Mouse (Mus musculus) gastrocnemius, postnatal 14 days (tissue): ENCODE data around the gene Pop5. TPM values are rescaled to one million over a fixed set of nuclear protein-coding genes. Genes with fewer than 3 reads are reported as not detected.
A peak's percentile ranks its signal among the peaks of the same experiment; 100 is the strongest.

ENCODE experiments used
- DNase-seq: peaks from one replicate; pipeline ENCODE4 v3.0.0; 2021; ENCODE audit warnings: mixed read lengths
- intact Hi-C: fragments of 180-260 bp; cut with DNase I; formaldehyde crosslinking; loops from one replicate; pipeline ENCODE4 v1.15.1; 2025; ENCODE audit warnings: low total_unique reads
- total RNA-seq, 2 experiments: library from RNA; stranded (reverse); gene quantifications; 2 replicates each; pipeline ENCODE4 v1.2.3; 2021

The Pop5 gene
- total RNA-seq, 2 experiments from 2014 or later: 24.0 to 25.4 TPM

GRCm38 (mm10) chr5:115256909-115257546 is 21.4 kb downstream of the Pop5 start:
- intact Hi-C loops: no loop called here
- no peak for DNase-seq

DNA sequence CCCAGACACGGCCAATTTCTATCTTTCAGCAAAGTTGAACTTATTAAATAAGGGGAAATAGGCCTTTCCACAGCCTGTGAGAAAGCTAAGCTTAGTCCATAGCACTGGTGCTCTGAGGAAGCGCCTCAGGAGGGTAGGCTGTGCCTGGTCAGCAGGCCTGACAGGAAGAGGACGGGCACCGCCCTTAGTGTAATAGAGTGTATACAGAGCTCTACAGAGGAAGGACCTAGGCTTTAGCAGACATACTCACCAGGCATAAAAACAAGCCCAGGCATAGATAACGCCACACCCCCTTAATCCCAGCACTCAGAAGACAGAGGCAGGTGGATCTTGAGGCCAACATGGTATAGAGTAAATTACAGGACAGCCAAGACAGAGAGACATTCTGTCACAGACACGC is 24.7 kb downstream of the Pop5 start:
- DNase-seq: no peak
- intact Hi-C loops: no loop called here

DNA sequence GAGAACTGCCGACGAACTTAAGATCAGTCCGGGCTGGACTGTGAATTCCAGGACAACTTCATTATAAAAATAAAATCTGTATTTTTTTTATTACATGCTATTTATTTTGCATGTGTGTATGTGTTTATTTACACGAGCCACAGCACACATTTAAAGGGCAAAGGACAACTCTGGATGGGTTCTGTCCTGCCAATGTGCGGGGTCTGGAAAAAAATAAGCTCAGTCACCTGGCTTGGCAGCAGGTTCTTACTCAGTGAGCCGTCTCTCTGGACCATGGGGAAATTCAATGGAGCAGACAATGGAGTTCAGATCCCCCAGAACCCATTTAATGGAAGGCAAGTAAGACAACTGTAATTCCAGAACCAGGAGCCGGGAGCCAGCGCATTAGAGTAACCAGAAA is 25.5 kb downstream of the Pop5 start:
- DNase-seq: no peak
- intact Hi-C loops: no loop called here

- intact Hi-C loops: no loop called here
- no peak for DNase-seq
Measured at GRCm38 (mm10) chr5:115261880-115262279, 26.2 kb downstream of the Pop5 start.

GRCm38 (mm10) chr5:115262502-115263291 is 27.1 kb downstream of the Pop5 start:
- DNase-seq: no peak
- intact Hi-C loops: no loop called here

DNA sequence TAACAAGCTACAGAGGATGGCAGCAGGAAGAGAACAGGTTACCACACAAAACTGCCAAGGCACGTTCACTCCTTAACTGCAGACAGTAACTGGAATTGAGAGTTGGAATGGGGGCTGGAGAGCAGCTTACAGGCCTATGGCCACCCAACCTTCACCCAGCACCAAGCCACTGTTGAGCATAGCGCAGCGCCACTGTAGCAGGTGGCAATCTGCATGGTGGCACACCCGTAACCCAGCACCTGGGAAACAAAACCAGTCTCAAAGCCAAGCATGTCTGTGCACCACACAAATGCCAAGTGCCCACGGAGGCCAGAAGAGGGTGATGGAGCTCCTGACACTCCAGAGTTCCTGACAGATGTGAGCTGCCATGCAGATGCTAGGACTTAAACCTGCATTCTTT is 30.7 kb downstream of the Pop5 start:
- no peak for DNase-seq
- intact Hi-C loops: no loop called here

GRCm38 (mm10) chr5:115266787-115267468 is 31.3 kb downstream of the Pop5 start:
- no peak for DNase-seq

GRCm38 (mm10) chr5:115267469-115268045 is 31.9 kb downstream of the Pop5 start:
- no peak for DNase-seq
- intact Hi-C loops: no loop called here

More at GRCm38 (mm10) chr5:115266787-115267468, 31.3 kb downstream of the Pop5 start:
- intact Hi-C loops: no loop called here

DNA sequence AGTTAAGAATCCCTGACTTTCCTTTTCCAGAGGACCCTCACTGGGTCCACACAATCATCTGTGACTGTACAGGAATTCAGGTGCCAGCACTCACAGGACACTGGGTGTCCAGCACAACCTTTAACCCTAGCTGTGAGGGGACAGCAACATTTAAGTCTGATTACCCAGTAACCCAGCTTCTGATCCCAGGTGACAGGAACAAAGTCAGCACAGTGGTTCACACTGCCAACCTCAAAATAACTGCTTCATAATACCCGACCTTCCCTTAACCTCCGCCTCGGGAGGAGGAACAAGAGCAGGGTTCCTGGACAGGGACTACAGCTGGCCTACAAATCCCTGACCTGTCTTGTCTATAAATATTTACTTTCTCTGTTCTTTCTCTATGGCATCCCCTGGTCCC is 32.6 kb downstream of the Pop5 start:
- DNase-seq: no peak
- intact Hi-C loops: no loop called here

DNA sequence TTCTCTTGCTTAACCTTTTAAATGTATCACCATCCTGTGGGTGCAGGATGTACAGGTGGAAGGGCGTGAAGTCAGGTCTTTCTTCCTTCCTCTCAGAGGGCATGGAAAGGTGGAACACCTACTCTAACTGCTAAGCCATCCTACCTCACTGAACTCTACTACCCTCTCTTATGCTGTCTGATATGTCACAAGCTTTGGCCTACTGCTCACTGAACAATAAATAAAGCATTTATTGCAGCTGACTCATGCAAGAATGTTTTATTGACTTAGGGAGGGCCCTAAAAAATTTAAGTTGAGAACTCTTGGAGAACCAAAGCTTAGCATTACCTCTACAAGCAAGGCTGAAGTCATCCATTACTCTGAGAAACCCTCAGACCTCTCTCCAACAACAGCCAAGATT is 34.3 kb downstream of the Pop5 start:
- no peak for DNase-seq
- intact Hi-C loops: no loop called here

DNA sequence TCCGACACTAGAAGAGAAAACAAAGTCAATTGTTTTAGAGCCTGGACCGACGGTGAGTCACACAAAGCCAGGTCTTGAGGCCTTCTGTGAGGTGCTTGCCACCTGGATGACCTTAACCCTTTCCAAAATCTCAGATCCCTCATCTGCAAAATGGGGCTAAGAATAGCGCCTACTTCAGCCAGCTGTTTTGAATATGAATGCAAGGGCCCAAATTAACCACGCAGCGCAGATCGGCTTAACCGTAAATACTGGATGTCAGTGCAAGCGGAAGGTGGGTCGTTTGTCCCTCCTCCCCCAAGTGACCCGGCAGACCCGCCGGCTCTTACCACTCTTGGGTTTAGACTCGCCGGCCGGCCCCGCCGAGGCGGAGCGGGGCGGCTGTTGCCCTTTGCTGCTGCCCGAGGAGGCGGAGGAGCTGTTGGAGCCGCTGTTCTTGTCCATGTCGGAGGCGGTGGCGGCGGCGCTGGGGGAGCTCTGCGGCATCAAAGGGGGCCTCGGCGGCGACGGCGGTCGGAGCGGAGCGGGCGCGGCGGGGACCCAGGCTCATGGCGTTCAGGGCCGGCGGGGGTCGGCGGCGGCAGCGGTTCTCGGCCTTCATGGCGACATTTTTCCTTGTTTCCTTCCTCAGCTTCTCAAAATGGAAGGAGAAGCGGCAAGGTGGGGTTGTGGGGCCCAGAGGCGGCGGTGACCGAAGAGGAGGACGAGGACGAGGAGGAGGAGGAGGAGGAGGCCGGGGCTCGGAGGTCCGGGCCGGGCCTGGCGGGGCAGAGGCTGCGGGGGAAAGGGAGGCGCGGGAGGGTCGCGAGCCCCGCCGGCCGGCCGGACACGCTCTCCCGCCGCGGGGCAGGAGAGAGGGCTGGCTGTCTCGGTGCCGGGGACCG is 36.5 kb downstream of the Pop5 start:
- peak; percentile 47 for DNase-seq
- intact Hi-C loops: no loop called here

DNA sequence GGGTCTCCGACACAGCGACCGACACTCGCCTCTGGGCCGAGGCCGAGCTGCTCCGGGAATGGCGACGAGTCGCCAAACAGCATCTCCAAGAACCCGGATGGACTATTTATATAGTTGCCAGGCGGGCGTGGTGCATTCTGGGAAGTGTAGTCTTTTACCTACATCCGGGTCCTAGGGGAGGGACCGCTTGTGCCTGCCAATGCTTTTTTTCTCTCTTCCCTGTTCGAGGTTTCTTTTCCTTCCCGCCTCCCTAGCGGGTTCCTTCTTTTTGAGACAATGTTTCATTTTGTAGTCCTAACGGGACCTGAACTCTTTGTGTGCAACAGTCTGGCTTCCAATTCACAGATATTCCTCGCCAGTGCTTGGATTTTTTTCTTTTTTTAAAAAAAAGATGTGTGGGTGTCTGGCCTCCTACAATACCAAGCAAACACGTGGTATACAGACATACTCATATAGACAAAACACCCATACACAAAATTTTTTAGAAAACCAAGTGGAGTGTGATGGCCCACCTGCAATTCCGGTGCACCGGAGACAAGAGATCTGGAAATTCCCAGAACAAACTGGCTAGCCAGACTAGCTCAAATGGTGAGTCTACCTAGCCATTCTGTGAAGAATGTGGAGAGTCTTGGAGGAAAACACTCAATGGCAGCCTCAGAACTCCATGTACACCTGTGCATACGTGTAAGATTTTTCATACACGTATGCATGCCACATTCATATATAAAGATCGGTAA is 37.3 kb downstream of the Pop5 start, which contains the start of gene Rnf10:
Gene Rnf10, minus strand, starts transcription at position 87 of the 737 bp plus-strand sequence.
- intact Hi-C loops: no loop called here

GRCm38 (mm10) chr5:115273549-115274135 is 38.0 kb downstream of the Pop5 start:
- DNase-seq: no peak
- intact Hi-C loops: no loop called here

More for the DNA sequence above, 37.3 kb downstream of the Pop5 start, which contains the start of gene Rnf10:
- peak; percentile 93 for DNase-seq

- intact Hi-C loops: no loop called here
- no peak for DNase-seq
Measured at GRCm38 (mm10) chr5:115274353-115274752, 38.7 kb downstream of the Pop5 start.

- intact Hi-C loops: no loop called here
- DNase-seq: no peak
Measured at GRCm38 (mm10) chr5:115274771-115275170, 39.1 kb downstream of the Pop5 start.

- DNase-seq: no peak
- intact Hi-C loops: no loop called here
Measured at GRCm38 (mm10) chr5:115275998-115276397, 40.4 kb downstream of the Pop5 start.

GRCm38 (mm10) chr5:115278053-115278452 is 42.4 kb downstream of the Pop5 start:
- intact Hi-C loops: no loop called here

DNA sequence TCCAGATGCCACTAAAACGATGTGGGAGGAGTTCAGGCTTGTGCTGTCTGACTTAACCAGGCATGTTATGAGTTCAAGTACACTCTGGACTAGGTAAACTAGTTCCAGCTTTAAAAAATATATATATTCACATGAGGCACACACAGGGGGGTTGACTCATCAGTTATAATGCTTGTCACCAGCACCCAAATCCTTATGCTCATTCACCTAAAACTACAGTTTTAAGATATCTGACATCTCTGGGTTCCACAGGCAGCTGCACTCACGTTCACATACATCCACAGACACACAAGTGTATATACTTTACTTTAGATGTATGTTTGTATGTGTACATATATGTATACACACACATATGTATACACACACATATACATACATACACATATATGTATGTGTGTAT is 43.1 kb downstream of the Pop5 start:
- intact Hi-C loops: no loop called here
- DNase-seq: no peak

More at GRCm38 (mm10) chr5:115278053-115278452, 42.4 kb downstream of the Pop5 start:
- DNase-seq: no peak
